Mouse (Mus musculus) adrenal gland (tissue): ENCODE data around the gene Tmem130.

Experiments
- intact Hi-C: fragments of 180-260 bp; cut with DNase I; formaldehyde crosslinking; loops from one replicate; pipeline ENCODE4 v1.15.1; 2025

Gene Tmem130

DNA sequence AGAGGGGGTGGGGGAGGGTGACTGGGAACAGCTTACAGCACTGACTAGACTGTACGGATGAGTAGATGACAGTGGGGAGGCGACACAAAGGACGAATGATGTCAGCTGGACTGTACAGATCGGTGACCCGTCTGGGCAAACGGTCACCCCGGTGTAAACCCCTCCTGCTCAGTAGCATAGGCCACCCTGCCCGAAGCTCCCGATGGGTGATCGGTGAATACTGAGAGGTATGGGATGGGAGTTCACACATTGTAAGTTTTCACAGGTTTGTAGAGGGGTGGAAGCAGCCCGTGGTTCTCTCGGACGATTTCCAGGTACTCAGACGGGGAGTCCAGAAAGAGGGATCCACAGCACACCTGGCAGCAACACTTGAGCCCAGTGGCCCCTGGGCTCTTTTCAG lies 24.5 kb downstream of the Tmem130 start:
- intact Hi-C loops: loop anchor here (10.0 kb wide), 1 partner anchor 502 kb away; no protein-coding TSS in a partner anchor

- intact Hi-C loops: loop anchor here (2.0 to 10.0 kb wide), 2 partner anchors 346 to 500 kb away; no protein-coding TSS in a partner anchor
These were observed 26.7 kb downstream of the Tmem130 start for GRCm38 (mm10) chr5:144734949-144735348.

DNA sequence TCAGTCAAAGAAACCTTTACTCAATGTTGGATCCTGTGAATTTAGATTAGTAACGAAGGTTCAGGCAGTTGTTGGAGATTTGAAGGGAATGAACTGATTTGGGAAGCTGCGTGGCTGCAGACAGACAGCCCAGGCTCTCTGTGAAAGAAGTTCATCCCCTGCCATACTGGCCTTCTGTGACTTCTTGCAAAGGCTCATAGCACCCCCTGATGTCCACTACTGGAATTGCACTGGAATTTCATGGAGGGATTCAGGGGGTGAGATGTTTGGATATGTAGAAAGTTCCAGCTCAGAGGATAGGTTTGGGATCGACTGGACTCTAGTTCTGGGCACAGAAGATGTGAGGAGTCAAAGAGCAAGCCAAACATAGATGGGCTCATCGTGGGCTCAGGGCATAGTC lies 27.7 kb downstream of the Tmem130 start:
- intact Hi-C loops: loop anchor here (2.0 to 10.0 kb wide), 2 partner anchors 345 to 499 kb away; no protein-coding TSS in a partner anchor

GRCm38 (mm10) chr5:144729216-144729615 lies 32.4 kb downstream of the Tmem130 start:
- intact Hi-C loops: no loop called here

DNA sequence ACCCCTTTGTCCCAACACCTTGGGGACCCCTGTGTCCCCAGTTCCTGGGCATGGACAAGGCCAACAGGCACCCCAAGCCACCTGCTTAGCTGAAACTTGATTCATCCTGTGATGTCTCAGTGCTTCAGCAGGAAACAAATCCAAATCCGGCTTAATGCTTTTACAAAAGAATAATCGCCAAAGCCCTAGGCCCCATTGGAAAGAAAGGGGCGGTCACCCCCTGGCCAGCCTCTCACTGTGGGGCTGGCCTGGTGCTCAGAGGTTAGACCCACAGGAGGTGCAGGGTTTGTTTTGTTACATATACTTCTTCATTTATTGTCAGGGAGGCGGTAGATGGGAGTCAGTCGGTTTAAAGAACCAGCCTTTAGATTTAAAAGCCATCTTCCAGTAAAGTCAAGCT lies 33.4 kb downstream of the Tmem130 start:
- intact Hi-C loops: no loop called here

GRCm38 (mm10) chr5:144727119-144727518 lies 34.5 kb downstream of the Tmem130 start:
- intact Hi-C loops: loop anchor here (2.0 kb wide), 1 partner anchor 258 kb away; no protein-coding TSS in a partner anchor

DNA sequence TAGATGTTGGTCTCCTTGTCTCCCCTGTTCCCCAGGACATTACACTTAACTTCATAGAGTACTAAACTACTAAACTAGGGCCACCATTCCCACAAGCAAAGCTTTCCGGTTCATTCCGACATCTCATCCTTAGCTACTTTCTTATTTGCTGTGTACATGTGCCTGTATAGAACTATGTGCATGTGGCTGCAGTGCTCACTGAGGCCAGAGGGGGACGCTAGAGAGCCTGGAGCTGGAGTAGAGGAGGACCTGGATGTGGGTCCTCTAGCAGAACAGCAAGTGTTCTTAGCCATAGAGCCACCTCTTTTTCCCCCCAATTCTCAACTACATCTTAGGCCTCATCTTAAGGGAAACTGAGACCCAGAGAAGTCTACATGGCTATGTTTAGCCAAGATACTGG lies 36.1 kb downstream of the Tmem130 start:
- intact Hi-C loops: no loop called here

DNA sequence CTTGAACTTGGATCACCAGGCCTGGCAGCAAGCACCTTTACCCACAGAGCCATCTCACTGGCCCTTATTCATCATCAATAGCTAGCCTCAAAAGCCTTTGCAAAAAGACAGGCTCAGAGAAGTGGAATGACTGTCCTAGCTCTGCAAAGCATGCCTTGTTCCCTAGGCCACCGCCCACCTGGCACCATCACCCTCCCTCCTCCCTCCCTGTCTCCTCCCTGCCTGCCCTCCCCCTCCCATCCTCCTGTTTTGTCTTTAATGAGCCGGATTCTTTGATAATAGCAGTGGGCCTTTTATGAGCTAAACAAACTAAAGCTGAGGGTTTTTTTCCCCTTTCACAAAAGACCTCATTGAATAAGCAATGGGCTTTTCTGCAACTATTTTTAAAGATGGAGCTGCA lies 36.7 kb downstream of the Tmem130 start:
- intact Hi-C loops: no loop called here

DNA sequence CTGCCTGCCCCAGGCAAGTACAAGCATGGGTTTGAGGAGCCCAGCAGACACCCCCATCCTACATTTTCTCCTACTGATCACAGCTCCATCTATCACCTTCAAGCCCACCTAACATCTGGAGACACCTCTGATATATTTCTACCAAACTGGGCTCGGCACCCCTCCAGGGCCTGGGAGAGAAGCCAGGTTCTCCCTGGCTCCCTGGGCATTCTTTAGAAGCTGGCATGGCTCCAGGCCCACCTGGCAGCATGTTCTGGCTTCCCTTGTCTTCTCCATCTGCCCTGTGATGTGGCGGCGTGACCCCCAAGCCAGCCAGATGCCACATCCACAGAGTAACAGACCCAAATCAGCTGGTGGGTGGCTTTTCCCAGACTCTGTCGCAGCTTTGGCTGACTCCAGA lies 41.3 kb downstream of the Tmem130 start:
- intact Hi-C loops: no loop called here

- intact Hi-C loops: no loop called here
These were observed 41.8 kb downstream of the Tmem130 start for GRCm38 (mm10) chr5:144719781-144720180.

DNA sequence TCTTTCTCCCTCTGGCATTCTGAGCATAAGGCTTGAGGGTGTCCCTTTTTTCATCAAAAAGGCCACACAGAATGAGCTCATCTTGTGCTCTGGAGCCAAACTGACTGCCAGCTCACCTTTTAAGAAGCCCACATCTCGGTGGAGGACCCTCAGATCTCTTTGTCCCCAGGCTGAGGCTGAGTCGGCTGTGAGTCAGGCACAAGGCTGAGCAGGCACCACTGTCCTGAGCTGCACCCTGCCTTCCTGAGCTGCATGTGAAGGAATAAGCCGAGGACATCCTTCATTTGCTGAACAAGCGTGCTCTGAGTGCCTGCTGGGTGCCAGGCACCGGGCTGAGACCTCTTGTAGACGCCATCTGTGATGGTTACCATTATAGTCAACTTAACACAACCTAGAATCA lies 44.4 kb downstream of the Tmem130 start:
- intact Hi-C loops: no loop called here

DNA sequence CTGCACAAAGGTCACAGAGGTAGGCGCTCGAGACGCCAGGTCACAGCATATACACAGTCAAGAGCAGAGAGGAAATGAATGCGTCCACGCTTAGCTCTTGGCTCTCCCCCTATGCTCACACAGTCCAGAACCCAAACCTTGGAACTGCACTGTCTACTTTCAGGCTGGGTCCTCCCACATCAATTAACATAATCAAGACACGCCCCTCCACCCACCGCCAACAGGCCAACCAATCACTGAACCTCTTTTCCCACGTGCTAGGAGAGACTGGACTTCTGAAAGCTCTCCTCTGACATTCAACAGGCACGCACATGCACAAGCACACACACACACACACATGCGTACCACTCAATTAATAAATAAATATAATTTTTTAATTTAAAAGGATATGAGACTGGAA lies 48.2 kb downstream of the Tmem130 start:
- intact Hi-C loops: no loop called here

GRCm38 (mm10) chr5:144707603-144708002 lies 54.0 kb downstream of the Tmem130 start:
- intact Hi-C loops: no loop called here

- intact Hi-C loops: no loop called here
These were observed 57.9 kb downstream of the Tmem130 start for GRCm38 (mm10) chr5:144703464-144704368.

DNA sequence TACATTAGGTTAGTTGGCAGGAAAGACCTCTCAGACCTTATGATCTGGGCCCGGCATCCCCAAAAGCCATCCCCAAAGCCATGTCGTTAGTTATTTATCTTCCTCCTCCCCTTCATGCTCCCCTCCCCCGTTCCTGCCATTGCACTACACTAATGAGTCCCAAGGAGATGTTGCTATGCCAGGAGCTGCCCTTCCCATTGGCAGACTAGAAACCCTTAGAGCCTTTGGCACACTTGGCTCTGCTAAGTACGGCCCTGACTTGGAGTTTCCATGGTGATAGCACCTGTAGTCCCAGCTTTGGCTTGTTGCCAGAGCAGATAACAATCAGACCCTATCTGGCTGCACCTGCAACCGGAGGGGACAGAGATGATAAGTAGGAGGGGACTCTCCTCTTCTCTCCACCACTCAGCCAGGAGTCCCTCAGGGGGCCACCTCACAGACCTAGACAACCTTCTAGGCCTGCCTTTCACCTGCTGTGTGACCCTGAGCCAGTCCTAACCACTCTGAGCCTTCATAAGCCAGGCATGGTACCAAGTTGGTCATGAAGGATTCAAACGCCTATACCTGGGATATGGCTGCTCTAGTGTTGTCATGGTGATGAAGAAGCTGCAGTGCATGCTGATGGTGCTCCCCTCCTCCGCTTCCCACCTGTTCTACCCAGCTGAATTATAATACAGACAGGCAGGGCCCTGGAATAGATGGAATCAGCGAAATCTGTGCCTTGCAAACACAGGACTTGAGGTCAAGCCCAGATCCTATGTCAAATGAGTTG lies 66.1 kb downstream of the Tmem130 start:
- intact Hi-C loops: no loop called here

- intact Hi-C loops: no loop called here
These were observed 67.5 kb downstream of the Tmem130 start for GRCm38 (mm10) chr5:144694161-144694560.

DNA sequence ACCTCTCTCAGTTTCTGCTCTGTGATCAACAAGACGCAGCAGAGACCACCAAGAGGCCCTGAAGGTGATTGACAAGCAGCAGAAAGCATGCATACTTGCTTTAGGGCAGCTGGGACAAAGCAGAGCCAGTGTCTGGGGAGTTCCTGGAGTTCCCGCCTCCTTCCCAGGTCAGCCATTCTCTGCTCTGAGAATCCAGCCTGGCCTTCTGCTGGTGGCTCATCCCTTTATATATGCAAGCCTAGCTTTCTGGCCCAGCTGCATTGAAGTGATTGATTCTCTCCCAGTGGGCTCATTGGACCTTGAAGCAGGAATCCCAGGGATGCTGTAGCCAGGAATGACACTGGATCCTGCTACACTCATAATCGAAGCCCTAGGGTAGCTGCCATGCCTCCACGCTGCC lies 70.2 kb downstream of the Tmem130 start:
- intact Hi-C loops: no loop called here

- intact Hi-C loops: no loop called here
These were observed 73.2 kb downstream of the Tmem130 start for GRCm38 (mm10) chr5:144688371-144688770.
